Mouse (Mus musculus): ENCODE measurements around the gene Ptcd3. TPM values are rescaled to one million over a fixed set of nuclear protein-coding genes. Genes with fewer than 3 reads are reported as not detected.

Ptcd3 gene
- polyA plus RNA-seq (2012; rRNA removed) = 52.3 and 56.9 TPM in 2 replicates

DNA sequence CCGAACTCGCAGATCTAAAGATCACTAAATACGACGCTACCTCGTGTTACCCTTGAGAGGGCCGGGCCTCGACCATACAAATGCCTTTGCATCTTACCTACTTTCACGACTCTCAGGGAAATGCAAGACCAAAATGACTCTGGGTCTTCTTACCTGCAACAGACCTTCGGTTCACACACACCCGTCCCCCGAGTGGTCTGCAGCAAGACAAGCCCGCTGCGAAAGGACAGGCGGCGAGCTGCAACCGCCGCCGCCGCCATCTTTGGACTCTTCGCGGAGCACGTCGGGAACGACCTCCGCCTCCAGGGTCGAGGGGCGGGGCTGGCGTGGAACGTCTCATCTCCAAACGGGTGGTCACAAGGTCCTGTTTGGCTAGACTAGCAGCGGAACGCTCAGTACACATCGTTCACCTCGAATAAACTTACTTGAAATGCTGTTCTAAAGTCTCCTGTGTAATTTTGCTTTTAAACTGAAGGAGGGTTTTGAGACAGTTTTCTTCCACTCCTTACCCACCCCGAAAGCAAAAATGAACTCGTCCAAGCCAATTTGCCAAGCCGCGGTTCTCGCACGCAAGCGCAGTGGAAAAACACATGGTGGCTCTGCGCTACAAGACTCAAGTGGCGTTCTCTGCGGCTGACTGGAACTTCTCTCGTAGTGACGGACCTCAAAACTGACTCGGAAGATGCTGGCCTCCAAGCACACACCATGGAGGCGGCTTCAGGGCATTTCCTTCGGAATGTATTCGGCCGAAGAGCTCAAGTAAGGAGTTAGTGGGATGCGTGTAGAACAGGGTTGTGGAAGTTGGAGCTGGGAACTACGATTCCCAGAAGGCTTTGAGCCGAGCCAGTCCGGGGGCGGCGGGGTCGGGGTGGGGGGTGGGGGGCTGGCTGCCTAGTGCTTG lies at the start of gene Ptcd3, which contains the start of gene Polr1a:
Gene Ptcd3, minus strand, starts transcription at position 270 of the 901 bp plus-strand sequence.
Gene Polr1a, plus strand, starts transcription at position 573 of the 901 bp plus-strand sequence.
- H3K27ac ChIP-seq (ENCODE audit: insufficient read depth, low read length) = peak within 1 kb of the TSS; percentile 74
- H3K4me1 ChIP-seq (ENCODE audit: control insufficient read depth, insufficient read depth, low read length) = no peaks in the 10 kb centered on the region; the same call in 1 of the 2 replicates
- peak within 1 kb of the TSS; percentile 74 for H3K4me3 ChIP-seq (ENCODE audit: insufficient read depth, low read length)
- peak; percentile 68 for TF ChIP-seq POLR2A (IDR thresholded peaks at IDR 0.05; ENCODE audit: extremely low read depth, insufficient read depth, low read length)
- TF ChIP-seq CTCF (IDR thresholded peaks at IDR 0.05; ENCODE audit: extremely low read depth, insufficient read depth, low read length) = no peak

GRCm38 (mm10) chr6:71951192-71951591 lies 42.6 kb upstream of the Ptcd3 start:
- no peaks in the 10 kb centered on the region for H3K4me1 ChIP-seq (ENCODE audit: control insufficient read depth, insufficient read depth, low read length)
- no peak overlapping the region for H3K27ac ChIP-seq (ENCODE audit: insufficient read depth, low read length)
- H3K4me3 ChIP-seq (ENCODE audit: insufficient read depth, low read length) = no peak overlapping the region
- TF ChIP-seq CTCF (IDR thresholded peaks at IDR 0.05; ENCODE audit: extremely low read depth, insufficient read depth, low read length) = no peak
- no peak for TF ChIP-seq POLR2A (IDR thresholded peaks at IDR 0.05; ENCODE audit: extremely low read depth, insufficient read depth, low read length)

- no peak for TF ChIP-seq POLR2A (IDR thresholded peaks at IDR 0.05; ENCODE audit: extremely low read depth, insufficient read depth, low read length)
- no peaks in the 10 kb centered on the region for H3K4me1 ChIP-seq (ENCODE audit: control insufficient read depth, insufficient read depth, low read length)
- H3K27ac ChIP-seq (ENCODE audit: insufficient read depth, low read length) = no peak overlapping the region
- no peak overlapping the region for H3K4me3 ChIP-seq (ENCODE audit: insufficient read depth, low read length)
Observed at GRCm38 (mm10) chr6:71950592-71950991, 42.0 kb upstream of the Ptcd3 start.

- H3K4me1 ChIP-seq (ENCODE audit: control insufficient read depth, insufficient read depth, low read length) = no peaks in the 10 kb centered on the region
- H3K4me3 ChIP-seq (ENCODE audit: insufficient read depth, low read length) = no peak overlapping the region
- H3K27ac ChIP-seq (ENCODE audit: insufficient read depth, low read length) = no peak overlapping the region
- TF ChIP-seq CTCF (IDR thresholded peaks at IDR 0.05; ENCODE audit: extremely low read depth, insufficient read depth, low read length) (no peak), POLR2A (IDR thresholded peaks at IDR 0.05; ENCODE audit: extremely low read depth, insufficient read depth, low read length) (no peak)
Observed at GRCm38 (mm10) chr6:71949721-71950120, 41.2 kb upstream of the Ptcd3 start.

DNA sequence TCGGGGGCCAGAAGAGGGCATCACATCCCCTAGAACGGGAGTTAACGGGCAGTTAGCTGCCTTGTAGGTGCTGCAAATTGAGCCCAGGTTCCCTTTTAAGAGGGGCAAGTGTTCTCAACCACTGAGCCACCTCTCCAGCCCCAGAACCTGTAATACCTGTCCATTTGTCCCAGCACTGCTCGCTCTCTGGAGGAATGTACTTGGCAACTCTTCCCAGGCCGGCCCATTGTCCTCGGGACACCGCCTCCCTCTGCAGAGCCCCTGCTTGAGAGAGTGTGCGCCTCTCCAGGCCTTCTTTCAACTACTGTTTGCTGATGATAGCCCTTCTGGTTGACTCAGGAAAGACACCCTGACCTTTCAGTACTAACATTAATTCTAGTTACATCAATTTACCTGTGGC lies 37.6 kb upstream of the Ptcd3 start:
- H3K4me1 ChIP-seq (ENCODE audit: control insufficient read depth, insufficient read depth, low read length) = no peaks in the 10 kb centered on the region
- TF ChIP-seq CTCF (IDR thresholded peaks at IDR 0.05; ENCODE audit: extremely low read depth, insufficient read depth, low read length) (no peak), POLR2A (IDR thresholded peaks at IDR 0.05; ENCODE audit: extremely low read depth, insufficient read depth, low read length) (no peak)

DNA sequence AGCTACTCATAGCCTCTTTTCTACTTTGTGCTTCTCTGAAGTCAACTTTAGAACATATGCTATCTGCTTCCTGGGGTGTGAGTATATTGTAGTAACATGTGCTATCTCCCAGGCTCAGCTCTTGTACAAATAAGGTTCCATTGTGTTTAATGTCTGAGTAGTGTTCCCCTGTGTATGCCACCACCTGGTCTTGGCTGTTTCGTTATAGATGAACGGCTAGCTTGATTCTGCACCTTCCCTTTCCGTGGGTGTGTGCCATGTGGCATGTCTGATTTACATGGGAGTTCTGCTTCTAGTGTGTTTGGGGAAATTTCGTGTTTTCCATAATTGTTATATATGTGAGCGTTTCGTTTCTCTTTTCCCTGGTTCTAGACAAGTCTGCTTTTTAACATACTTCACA lies 36.6 kb upstream of the Ptcd3 start:
- TF ChIP-seq POLR2A (IDR thresholded peaks at IDR 0.05; ENCODE audit: extremely low read depth, insufficient read depth, low read length) (no peak), CTCF (IDR thresholded peaks at IDR 0.05; ENCODE audit: extremely low read depth, insufficient read depth, low read length) (no peak)
- H3K27ac ChIP-seq (ENCODE audit: insufficient read depth, low read length) = no peak overlapping the region
- no peaks in the 10 kb centered on the region for H3K4me1 ChIP-seq (ENCODE audit: control insufficient read depth, insufficient read depth, low read length)
- no peak overlapping the region for H3K4me3 ChIP-seq (ENCODE audit: insufficient read depth, low read length)

More for the DNA sequence above, 37.6 kb upstream of the Ptcd3 start:
- Histone ChIP-seq H3K27ac (ENCODE audit: insufficient read depth, low read length) (no peak overlapping the region), H3K4me3 (ENCODE audit: insufficient read depth, low read length) (no peak overlapping the region)

GRCm38 (mm10) chr6:71940912-71941311 lies 32.4 kb upstream of the Ptcd3 start:
- H3K27ac ChIP-seq (ENCODE audit: insufficient read depth, low read length) = no peak overlapping the region
- TF ChIP-seq CTCF (IDR thresholded peaks at IDR 0.05; ENCODE audit: extremely low read depth, insufficient read depth, low read length) (no peak), POLR2A (IDR thresholded peaks at IDR 0.05; ENCODE audit: extremely low read depth, insufficient read depth, low read length) (no peak)
- no peak overlapping the region for H3K4me3 ChIP-seq (ENCODE audit: insufficient read depth, low read length)
- H3K4me1 ChIP-seq (ENCODE audit: control insufficient read depth, insufficient read depth, low read length) = no peaks in the 10 kb centered on the region

GRCm38 (mm10) chr6:71935737-71936136 lies 27.2 kb upstream of the Ptcd3 start:
- Histone ChIP-seq H3K4me1 (ENCODE audit: control insufficient read depth, insufficient read depth, low read length) (no peaks in the 10 kb centered on the region), H3K4me3 (ENCODE audit: insufficient read depth, low read length) (no peak overlapping the region), H3K27ac (ENCODE audit: insufficient read depth, low read length) (no peak overlapping the region)
- no peak for TF ChIP-seq POLR2A (IDR thresholded peaks at IDR 0.05; ENCODE audit: extremely low read depth, insufficient read depth, low read length)
- TF ChIP-seq CTCF (IDR thresholded peaks at IDR 0.05; ENCODE audit: extremely low read depth, insufficient read depth, low read length) = no peak

DNA sequence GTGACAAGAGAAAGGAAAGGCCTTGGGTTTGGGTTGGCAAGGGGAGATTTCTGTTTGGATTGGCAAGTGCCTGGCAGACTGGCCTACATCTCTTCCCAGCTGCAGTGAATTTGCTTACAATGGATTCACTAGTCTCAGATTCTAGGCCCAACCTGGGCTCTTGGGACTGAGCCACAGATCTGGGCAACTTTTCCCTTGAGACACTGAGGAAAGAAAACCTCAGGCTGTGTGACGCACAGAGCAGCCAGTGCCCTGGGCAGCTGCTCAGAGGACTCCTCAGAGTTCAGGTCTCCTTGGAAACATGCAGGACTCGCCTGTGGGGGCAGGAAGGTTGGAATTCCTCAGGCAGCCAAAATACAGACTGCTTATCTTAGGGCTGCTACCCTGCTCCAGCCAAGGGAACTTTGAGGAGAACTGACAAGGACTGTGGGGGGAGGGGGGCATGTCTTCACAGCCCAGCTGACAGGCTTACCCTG lies 25.6 kb upstream of the Ptcd3 start:
- Histone ChIP-seq H3K27ac (ENCODE audit: insufficient read depth, low read length) (no peak overlapping the region), H3K4me3 (ENCODE audit: insufficient read depth, low read length) (no peak overlapping the region), H3K4me1 (ENCODE audit: control insufficient read depth, insufficient read depth, low read length) (no peaks in the 10 kb centered on the region)
- TF ChIP-seq CTCF (IDR thresholded peaks at IDR 0.05; ENCODE audit: extremely low read depth, insufficient read depth, low read length) (no peak), POLR2A (IDR thresholded peaks at IDR 0.05; ENCODE audit: extremely low read depth, insufficient read depth, low read length) (no peak)

DNA sequence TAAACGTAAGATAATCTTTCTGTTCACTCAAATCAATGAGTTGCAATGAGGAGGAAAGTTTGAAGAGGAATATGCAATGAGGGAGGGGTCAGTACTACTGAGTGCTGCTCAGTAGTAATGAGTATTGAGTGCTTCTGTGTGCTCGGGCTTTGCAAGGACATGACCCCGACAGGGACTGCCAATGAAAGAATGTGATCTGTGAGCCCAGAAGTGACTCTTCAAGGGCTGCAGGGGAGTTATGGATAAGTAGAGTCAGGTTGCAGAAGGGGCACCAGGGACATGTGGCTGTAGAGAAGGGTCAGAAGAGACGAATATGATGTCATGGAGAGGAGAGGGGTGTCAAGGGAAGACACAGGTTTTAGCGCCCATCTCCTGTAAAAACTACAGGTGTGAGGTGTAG lies 23.8 kb upstream of the Ptcd3 start:
- Histone ChIP-seq H3K27ac (ENCODE audit: insufficient read depth, low read length) (no peak overlapping the region), H3K4me3 (ENCODE audit: insufficient read depth, low read length) (no peak overlapping the region), H3K4me1 (ENCODE audit: control insufficient read depth, insufficient read depth, low read length) (no peaks in the 10 kb centered on the region)
- TF ChIP-seq POLR2A (IDR thresholded peaks at IDR 0.05; ENCODE audit: extremely low read depth, insufficient read depth, low read length) (no peak), CTCF (IDR thresholded peaks at IDR 0.05; ENCODE audit: extremely low read depth, insufficient read depth, low read length) (no peak)
